Mouse (Mus musculus): ENCODE results near the gene Metrnl. TPM values are rescaled to one million over a fixed set of nuclear protein-coding genes. Genes with fewer than 3 reads are reported as not detected.
A peak's percentile ranks its signal among the peaks of the same experiment; 100 is the strongest.

The Metrnl gene
- polyA plus RNA-seq, 1 experiment from 2014 or later, result 3.5 TPM

DNA sequence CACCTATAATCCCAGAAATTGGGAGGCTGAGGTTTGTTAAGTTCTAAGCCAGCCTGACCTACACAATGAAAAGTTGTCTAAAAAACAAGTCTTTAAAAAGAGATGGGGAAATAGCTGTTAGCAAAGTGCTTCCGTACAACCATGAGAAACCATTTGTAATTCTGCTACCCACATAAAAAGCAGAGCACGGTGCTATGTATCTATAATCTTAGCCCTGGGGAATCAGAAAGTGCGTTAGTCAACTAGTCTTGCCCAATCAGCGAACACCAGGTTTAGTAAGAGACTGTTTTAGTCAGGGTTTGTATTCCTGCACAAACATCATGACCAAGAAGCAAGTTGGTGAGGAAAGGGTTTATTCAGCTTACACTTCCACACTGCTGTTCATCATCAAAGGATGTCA is 33.8 kb upstream of the Metrnl start:
- Histone ChIP-seq H3K9ac (no peak overlapping the region), H3K27me3 (no peaks in the 10 kb centered on the region), H3K9me3 (replicated peaks) (no peaks in the 10 kb centered on the region), H3K36me3 (0 out of 2 replicates have a peak, but pooled peaks cover 6% of the 10 kb centered on the region), H3K4me2 (no peak overlapping the region), H3K4me1 (replicated peaks) (peaks cover 6% of the 10 kb centered on the region), H3K4me3 (replicated peaks) (no peak overlapping the region), H3K27ac (no peak overlapping the region)
- 83% methylated on average over 4 of the region's 4 CpGs for WGBS (ENCODE audit: insufficient replicate concordance)
- ATAC-seq (ENCODE audit: low read depth) (no peak), DNase-seq (no peak)

DNA sequence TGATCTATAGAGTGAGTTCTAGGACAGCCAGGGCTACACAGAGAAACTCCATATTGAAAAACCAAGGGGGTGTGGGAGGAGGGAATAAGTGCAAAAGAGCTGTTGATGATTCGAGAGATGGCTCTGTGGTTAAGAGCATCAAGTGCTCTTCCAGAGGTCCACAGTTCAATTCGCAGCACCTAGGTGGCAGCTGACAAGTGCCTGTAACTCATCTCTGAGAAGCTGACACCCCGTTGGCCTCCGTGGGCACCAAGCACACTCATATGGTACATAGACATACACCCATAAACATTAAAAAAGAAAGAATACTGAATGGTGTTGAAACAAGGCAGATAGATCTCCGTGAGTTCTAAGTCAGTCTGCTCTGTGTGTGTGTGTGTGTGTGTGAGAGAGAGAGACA is 32.6 kb upstream of the Metrnl start:
- Histone ChIP-seq H3K9me3 (replicated peaks) (no peaks in the 10 kb centered on the region), H3K4me3 (replicated peaks) (no peak overlapping the region), H3K9ac (no peak overlapping the region), H3K4me1 (replicated peaks) (peaks cover 14% of the 10 kb centered on the region), H3K36me3 (0 out of 2 replicates have a peak, but pooled peaks cover 6% of the 10 kb centered on the region), H3K27ac (no peak overlapping the region), H3K4me2 (no peak overlapping the region), H3K27me3 (no peaks in the 10 kb centered on the region)
- WGBS (ENCODE audit: insufficient replicate concordance), result 78% methylated on average over 5 of the region's 5 CpGs
- no peak for DNase-seq
- ATAC-seq (ENCODE audit: low read depth), result no peak

DNA sequence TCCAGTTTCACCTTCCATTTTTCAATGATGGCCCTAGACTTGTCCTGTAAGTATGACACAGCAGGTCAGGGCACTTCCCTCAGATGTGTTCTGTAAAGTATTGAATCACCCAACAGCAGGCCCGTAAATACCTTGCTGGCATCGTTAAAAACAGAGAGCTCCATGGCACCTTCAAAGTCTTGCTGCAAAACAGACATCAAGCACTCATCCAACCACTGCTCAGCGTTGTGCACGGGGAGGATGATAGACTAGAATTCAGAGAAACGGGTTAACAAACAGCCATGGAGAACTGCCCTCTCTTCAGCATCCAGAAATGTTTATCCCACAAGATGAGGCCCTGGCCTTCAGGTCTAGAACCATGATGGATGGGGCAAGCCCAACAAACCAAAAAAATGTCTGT is 30.4 kb upstream of the Metrnl start:
- 0 out of 2 replicates have a peak, but pooled peaks cover 6% of the 10 kb centered on the region for H3K36me3 ChIP-seq
- peaks cover 14% of the 10 kb centered on the region for H3K4me1 ChIP-seq (replicated peaks)
- DNase-seq (no peak), ATAC-seq (ENCODE audit: low read depth) (no peak)
- no peak overlapping the region for H3K4me2 ChIP-seq
- 77% methylated on average over 5 of the region's 5 CpGs for WGBS (ENCODE audit: insufficient replicate concordance)
- no peak overlapping the region for H3K4me3 ChIP-seq (replicated peaks)
- H3K27me3 ChIP-seq, result no peaks in the 10 kb centered on the region
- no peak overlapping the region for H3K9ac ChIP-seq
- H3K27ac ChIP-seq, result no peak overlapping the region
- H3K9me3 ChIP-seq (replicated peaks), result no peaks in the 10 kb centered on the region

DNA sequence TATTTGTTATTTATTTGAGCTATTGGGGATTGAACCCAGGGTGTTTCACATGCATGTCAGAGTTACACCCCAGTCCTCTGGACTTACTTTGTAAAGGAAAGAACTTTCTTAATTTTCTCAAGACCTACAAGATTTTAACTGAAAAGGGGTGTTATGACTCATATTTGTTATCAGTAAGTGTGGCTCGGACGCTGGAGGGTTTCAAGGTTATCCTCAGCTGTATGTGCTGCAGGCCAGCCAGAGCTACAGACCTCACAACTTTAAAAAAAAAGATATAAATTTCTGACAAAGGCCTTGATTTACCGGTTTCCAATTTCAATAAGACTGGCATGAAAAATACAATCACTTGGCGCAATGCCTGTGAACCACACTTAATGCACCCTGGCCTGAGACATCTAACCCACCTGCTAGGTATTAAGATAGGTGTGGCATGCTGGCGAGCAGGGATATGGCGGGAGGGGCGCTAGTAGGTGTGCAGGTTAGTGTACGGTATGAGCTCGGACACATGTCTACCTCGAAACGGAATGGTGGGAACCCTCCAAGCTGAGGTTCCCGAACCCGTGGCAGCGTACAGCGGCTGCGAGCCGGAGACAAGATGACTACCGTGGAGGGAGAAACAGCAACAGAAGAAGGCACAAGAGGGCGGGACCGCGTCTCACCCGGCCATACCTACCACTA is 28.9 kb upstream of the Metrnl start:
- ATAC-seq (ENCODE audit: low read depth), result no peak

DNA sequence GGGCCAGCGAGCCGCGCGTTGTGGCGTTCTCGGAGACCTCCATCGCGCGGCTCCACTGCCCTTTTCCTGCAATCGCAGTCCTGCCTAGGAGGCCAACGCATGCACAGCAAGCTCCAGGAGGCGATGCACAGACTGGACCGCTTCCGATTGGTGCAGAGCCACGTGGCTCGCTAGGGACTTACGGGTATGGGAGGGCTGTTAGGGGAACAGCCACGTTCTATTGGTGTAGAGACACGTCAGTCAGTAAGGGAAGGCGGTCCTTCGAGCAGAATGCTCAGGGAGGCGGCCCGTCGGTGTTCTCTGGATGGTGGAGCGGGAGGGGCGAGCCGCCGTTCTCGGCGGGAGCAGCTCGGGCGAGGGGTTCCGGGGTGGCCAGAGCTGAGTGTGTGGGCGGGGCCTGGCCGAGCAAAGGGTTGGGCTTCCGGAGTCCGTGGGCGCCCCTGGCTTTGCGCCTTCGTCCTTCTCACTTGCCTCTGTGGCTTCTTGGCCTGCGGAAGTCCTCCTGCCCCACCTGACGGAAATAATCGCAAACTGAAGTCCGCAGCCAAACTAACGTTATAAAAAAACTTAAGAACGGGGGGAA is 28.3 kb upstream of the Metrnl start, which contains the start of gene B3gntl1:
B3gntl1 (minus strand) TSS at position 164 of the 583 bp plus-strand sequence.
- peak within 1 kb of the TSS; percentile 67 for H3K27ac ChIP-seq
- WGBS (ENCODE audit: insufficient replicate concordance), result under 1% methylated on average over 46 of the region's 46 CpGs
- DNase-seq, result peak; percentile 97

More for the DNA sequence above, 28.9 kb upstream of the Metrnl start:
- under 1% methylated on average over 22 of the region's 22 CpGs for WGBS (ENCODE audit: insufficient replicate concordance)
- 0 out of 2 replicates have a peak, but pooled peaks cover 6% of the 10 kb centered on the region for H3K36me3 ChIP-seq
- peak overlapping the region; percentile 69 for H3K4me3 ChIP-seq (replicated peaks)
- H3K4me1 ChIP-seq (replicated peaks), result peaks cover 14% of the 10 kb centered on the region
- H3K4me2 ChIP-seq, result peak overlapping the region; percentile 89
- H3K9ac ChIP-seq, result peak overlapping the region; percentile 71
- peak overlapping the region; percentile 67 for H3K27ac ChIP-seq
- H3K9me3 ChIP-seq (replicated peaks), result no peaks in the 10 kb centered on the region
- no peak for DNase-seq
- no peaks in the 10 kb centered on the region for H3K27me3 ChIP-seq

DNA sequence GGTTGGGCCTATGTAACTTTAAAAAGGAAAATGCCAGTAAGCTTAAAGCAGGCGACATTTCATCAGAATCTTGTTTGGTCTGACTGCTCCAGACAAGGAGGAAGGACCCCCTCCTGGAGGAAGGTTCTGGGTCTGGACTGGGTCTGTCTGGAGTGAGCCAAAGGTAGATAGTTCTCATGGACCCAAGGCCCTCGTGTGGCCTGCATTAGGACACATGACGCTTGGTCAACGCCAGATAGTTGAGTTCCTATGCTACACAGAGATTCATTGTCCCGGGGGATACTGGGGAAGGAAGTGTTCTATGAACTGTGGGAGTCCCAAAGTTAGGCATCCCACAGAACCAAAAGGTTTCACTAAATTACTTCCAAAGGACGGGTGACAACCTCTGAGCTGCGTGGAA is 27.7 kb upstream of the Metrnl start:
- Histone ChIP-seq H3K9me3 (replicated peaks) (no peaks in the 10 kb centered on the region), H3K4me2 (peak overlapping the region; percentile 89), H3K4me3 (replicated peaks) (peak overlapping the region; percentile 69), H3K27ac (peak overlapping the region; percentile 50), H3K27me3 (no peaks in the 10 kb centered on the region), H3K36me3 (0 out of 2 replicates have a peak, but pooled peaks cover 5% of the 10 kb centered on the region), H3K9ac (peak overlapping the region; percentile 67), H3K4me1 (replicated peaks) (peaks cover 14% of the 10 kb centered on the region)
- DNase-seq (no peak), ATAC-seq (ENCODE audit: low read depth) (no peak)
- WGBS (ENCODE audit: insufficient replicate concordance), result 55% methylated on average over 7 of the region's 7 CpGs

More for the DNA sequence above, 28.3 kb upstream of the Metrnl start, which contains the start of gene B3gntl1:
- peaks cover 14% of the 10 kb centered on the region for H3K4me1 ChIP-seq (replicated peaks)
- H3K36me3 ChIP-seq, result 0 out of 2 replicates have a peak, but pooled peaks cover 6% of the 10 kb centered on the region
- H3K27me3 ChIP-seq, result no peaks in the 10 kb centered on the region
- no peaks in the 10 kb centered on the region for H3K9me3 ChIP-seq (replicated peaks)
- peak; percentile 99 for ATAC-seq (ENCODE audit: low read depth)
- peak within 1 kb of the TSS; percentile 69 for H3K4me3 ChIP-seq (replicated peaks)
- peak within 1 kb of the TSS; percentile 89 for H3K4me2 ChIP-seq
- H3K9ac ChIP-seq, result peak within 1 kb of the TSS; percentile 71

DNA sequence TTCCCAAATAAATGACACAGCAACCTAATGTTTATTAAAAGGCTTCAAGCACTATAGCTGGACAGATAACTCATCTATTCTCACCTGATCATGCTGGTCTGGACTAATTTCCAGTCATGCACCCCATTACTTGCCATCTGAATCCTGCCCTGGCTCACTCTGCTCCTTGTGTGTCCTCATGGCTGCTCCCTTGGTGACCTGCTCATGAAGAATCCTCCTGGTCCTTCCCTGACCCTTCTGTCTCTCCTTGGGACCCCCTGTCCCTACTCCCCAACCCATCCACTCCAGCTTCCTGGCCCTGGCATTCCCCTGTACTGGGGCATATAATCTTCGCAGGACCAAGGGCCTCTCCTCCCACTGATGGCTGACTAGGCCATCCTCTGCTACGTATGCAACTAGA is 24.5 kb upstream of the Metrnl start:
- Histone ChIP-seq H3K4me2 (no peak overlapping the region), H3K9me3 (replicated peaks) (no peaks in the 10 kb centered on the region), H3K27me3 (no peaks in the 10 kb centered on the region), H3K27ac (no peak overlapping the region), H3K36me3 (no peaks in the 10 kb centered on the region), H3K9ac (no peak overlapping the region), H3K4me3 (replicated peaks) (no peak overlapping the region), H3K4me1 (replicated peaks) (peaks cover 14% of the 10 kb centered on the region)
- DNase-seq (no peak), ATAC-seq (ENCODE audit: low read depth) (no peak)
- WGBS (ENCODE audit: insufficient replicate concordance), result 60% methylated on average over 2 of the region's 2 CpGs

DNA sequence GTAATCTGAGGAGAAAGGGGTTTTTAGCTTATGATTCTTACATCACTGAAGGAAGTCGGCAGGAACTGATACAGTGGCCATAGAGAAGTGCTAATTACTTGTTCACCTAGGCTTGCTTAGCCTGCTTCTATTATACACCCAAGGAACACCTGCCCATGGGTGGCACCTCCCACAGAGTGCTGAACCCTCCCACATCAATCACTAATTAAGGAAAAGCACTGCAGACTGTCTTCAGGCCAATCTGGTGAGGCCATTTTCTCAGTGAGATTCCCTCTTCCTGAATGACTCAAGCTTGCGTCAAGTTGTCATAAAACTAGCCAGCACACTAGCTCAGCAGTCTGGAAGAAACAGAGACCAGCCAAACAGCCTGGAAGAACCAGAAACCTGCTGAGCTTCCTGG is 21.8 kb upstream of the Metrnl start:
- Histone ChIP-seq H3K36me3 (no peaks in the 10 kb centered on the region), H3K4me1 (replicated peaks) (no peaks in the 10 kb centered on the region), H3K27ac (no peak overlapping the region), H3K4me3 (replicated peaks) (no peak overlapping the region), H3K9me3 (replicated peaks) (no peaks in the 10 kb centered on the region), H3K9ac (no peak overlapping the region), H3K4me2 (no peak overlapping the region), H3K27me3 (no peaks in the 10 kb centered on the region)
- 61% methylated on average over 2 of the region's 2 CpGs for WGBS (ENCODE audit: insufficient replicate concordance)
- DNase-seq, result no peak
- no peak for ATAC-seq (ENCODE audit: low read depth)

DNA sequence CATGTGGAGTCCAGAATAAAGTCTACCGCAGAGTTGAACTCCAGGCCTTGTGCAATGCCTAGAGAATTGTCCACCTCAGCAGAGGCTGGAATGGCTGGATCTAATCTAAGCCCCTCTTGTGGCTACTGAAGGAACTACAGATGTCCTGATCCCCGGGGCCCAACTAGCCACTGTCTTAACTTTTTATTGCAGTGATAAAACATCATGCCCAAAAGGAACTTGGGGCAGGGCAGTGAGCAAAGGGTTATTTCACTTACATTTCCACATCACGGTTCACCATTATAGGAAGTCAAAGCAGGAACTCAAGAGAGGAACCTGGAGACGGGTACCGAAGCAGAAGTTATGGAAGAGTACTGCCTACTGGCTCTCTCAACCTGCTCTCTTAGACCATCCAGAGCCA is 20.6 kb upstream of the Metrnl start:
- no peaks in the 10 kb centered on the region for H3K27me3 ChIP-seq
- no peak overlapping the region for H3K4me2 ChIP-seq
- H3K9ac ChIP-seq, result no peak overlapping the region
- no peak overlapping the region for H3K27ac ChIP-seq
- no peaks in the 10 kb centered on the region for H3K4me1 ChIP-seq (replicated peaks)
- H3K9me3 ChIP-seq (replicated peaks), result no peaks in the 10 kb centered on the region
- 0 out of 2 replicates have a peak, but pooled peaks have one; percentile 55 for ATAC-seq (ENCODE audit: low read depth)
- 42% methylated on average over 5 of the region's 5 CpGs for WGBS (ENCODE audit: insufficient replicate concordance)
- no peaks in the 10 kb centered on the region for H3K36me3 ChIP-seq
- H3K4me3 ChIP-seq (replicated peaks), result no peak overlapping the region
- no peak for DNase-seq

DNA sequence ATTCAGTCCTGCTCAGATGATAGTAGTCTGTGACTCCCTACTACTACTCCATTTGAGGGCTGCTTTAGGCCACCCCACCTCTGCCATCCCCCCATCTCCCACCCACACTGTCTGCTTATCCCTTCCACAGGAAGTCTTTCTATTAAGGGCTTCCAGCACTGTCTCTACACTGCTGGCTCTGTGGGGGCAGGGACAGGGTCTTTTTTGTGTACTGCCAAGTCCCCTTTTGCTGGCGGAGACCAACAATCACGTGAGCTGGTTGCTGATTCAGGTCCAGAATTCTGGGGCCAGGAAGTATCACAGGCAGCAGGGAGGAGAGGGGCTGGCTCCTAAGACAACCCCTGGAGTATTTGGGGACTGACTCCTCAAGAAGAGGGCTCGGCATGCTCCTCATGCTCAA is 18.1 kb upstream of the Metrnl start:
- Histone ChIP-seq H3K4me2 (no peak overlapping the region), H3K4me3 (replicated peaks) (no peak overlapping the region), H3K9me3 (replicated peaks) (no peaks in the 10 kb centered on the region), H3K9ac (no peak overlapping the region), H3K27me3 (no peaks in the 10 kb centered on the region), H3K27ac (no peak overlapping the region), H3K4me1 (replicated peaks) (no peaks in the 10 kb centered on the region), H3K36me3 (no peaks in the 10 kb centered on the region)
- DNase-seq (no peak), ATAC-seq (ENCODE audit: low read depth) (no peak)
- 47% methylated on average over 3 of the region's 3 CpGs for WGBS (ENCODE audit: insufficient replicate concordance)

DNA sequence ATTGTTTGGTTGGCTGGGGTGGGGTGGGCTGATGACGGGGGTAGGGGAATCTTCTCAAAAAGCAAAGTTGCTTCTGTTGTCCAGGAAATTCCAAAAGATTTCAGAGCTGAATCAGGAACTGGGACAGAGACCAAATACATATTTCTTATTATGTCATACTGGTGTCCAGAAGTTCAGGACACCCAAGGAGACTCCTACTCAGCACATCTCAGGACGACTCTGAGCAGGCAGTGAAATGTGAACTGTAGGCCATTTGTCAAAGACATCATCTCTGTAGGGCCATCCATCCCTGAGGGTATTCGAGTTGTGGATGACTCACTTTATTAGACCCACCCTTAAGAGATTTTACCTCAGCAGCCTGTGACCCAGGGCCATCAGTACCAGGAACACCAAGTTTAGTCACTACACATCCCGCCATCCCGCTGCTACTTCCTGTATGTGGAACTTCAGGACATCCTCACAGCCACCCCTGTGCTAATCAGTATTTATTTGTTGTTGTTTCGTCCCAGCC is 15.8 kb upstream of the Metrnl start:
- no peak overlapping the region for H3K4me3 ChIP-seq (replicated peaks)
- H3K36me3 ChIP-seq, result no peaks in the 10 kb centered on the region
- H3K27ac ChIP-seq, result no peak overlapping the region
- H3K4me1 ChIP-seq (replicated peaks), result no peaks in the 10 kb centered on the region
- no peak overlapping the region for H3K9ac ChIP-seq
- DNase-seq (no peak), ATAC-seq (ENCODE audit: low read depth) (no peak)
- WGBS (ENCODE audit: insufficient replicate concordance), result 43% methylated on average over 6 of the region's 6 CpGs
- H3K9me3 ChIP-seq (replicated peaks), result no peaks in the 10 kb centered on the region
- H3K27me3 ChIP-seq, result no peaks in the 10 kb centered on the region
- no peak overlapping the region for H3K4me2 ChIP-seq
